Mouse (Mus musculus): ENCODE results near the gene Phlda3. TPM values are rescaled to one million over a fixed set of nuclear protein-coding genes. Genes with fewer than 3 reads are reported as not detected.
A peak's percentile ranks its signal among the peaks of the same experiment; 100 is the strongest.

The Phlda3 gene
- polyA plus RNA-seq, 1 experiment from 2014 or later, result 18.3 TPM

GRCm38 (mm10) chr1:135800192-135800950, 34.5 kb downstream of the Phlda3 start:
- Histone ChIP-seq H3K4me1 (peaks cover 14% of the 10 kb centered on the region), H3K4me3 (no peak overlapping the region), H3K9me3 (replicated peaks) (no peaks in the 10 kb centered on the region), H3K27ac (no peak overlapping the region), H3K36me3 (no peaks in the 10 kb centered on the region), H3K27me3 (peaks cover 13% of the 10 kb centered on the region), H3K4me2 (replicated peaks) (no peak overlapping the region), H3K9ac (no peak overlapping the region)
- WGBS, result 45% methylated on average over 8 of the region's 8 CpGs
- peak; percentile 64 for ATAC-seq (ENCODE audit: low FRiP score)

- no peak overlapping the region for H3K27ac ChIP-seq
- H3K9me3 ChIP-seq (replicated peaks), result no peaks in the 10 kb centered on the region
- no peak overlapping the region for H3K4me3 ChIP-seq
- H3K36me3 ChIP-seq, result no peaks in the 10 kb centered on the region
- no peak for ATAC-seq (ENCODE audit: low FRiP score)
- 0 out of 2 replicates have a peak, but pooled peaks cover 2% of the 10 kb centered on the region for H3K4me1 ChIP-seq
- WGBS, result 60% methylated on average over 10 of the region's 10 CpGs
- peaks cover 5% of the 10 kb centered on the region; the same call in 1 of the 2 replicates for H3K27me3 ChIP-seq
- no peak overlapping the region for H3K9ac ChIP-seq
- H3K4me2 ChIP-seq (replicated peaks), result no peak overlapping the region
These were observed 41.6 kb downstream of the Phlda3 start for GRCm38 (mm10) chr1:135807546-135807945.

- H3K4me2 ChIP-seq (replicated peaks), result no peak overlapping the region
- H3K36me3 ChIP-seq, result no peaks in the 10 kb centered on the region
- H3K9me3 ChIP-seq (replicated peaks), result no peaks in the 10 kb centered on the region
- no peak overlapping the region for H3K27ac ChIP-seq
- 0 out of 2 replicates have a peak, but pooled peaks cover 2% of the 10 kb centered on the region for H3K4me1 ChIP-seq
- 77% methylated on average over 2 of the region's 2 CpGs for WGBS
- no peak overlapping the region for H3K9ac ChIP-seq
- no peaks in the 10 kb centered on the region for H3K27me3 ChIP-seq
- no peak for ATAC-seq (ENCODE audit: low FRiP score)
- no peak overlapping the region for H3K4me3 ChIP-seq
These were observed 44.3 kb downstream of the Phlda3 start for GRCm38 (mm10) chr1:135810180-135810579.

GRCm38 (mm10) chr1:135811016-135811646, 45.2 kb downstream of the Phlda3 start:
- ATAC-seq (ENCODE audit: low FRiP score), result peak; percentile 20; the same call in 1 of the 2 replicates

GRCm38 (mm10) chr1:135812205-135812604, 46.3 kb downstream of the Phlda3 start:
- no peak for ATAC-seq (ENCODE audit: low FRiP score)
- 77% methylated on average over 3 of the region's 3 CpGs for WGBS
- Histone ChIP-seq H3K4me2 (replicated peaks) (no peak overlapping the region), H3K9me3 (replicated peaks) (no peaks in the 10 kb centered on the region), H3K27ac (no peak overlapping the region), H3K4me3 (no peak overlapping the region), H3K4me1 (0 out of 2 replicates have a peak, but pooled peaks cover 2% of the 10 kb centered on the region), H3K9ac (no peak overlapping the region), H3K36me3 (no peaks in the 10 kb centered on the region), H3K27me3 (peaks cover 20% of the 10 kb centered on the region)

More at GRCm38 (mm10) chr1:135811016-135811646, 45.2 kb downstream of the Phlda3 start:
- WGBS, result 37% methylated on average over 7 of the region's 7 CpGs
- H3K36me3 ChIP-seq, result no peaks in the 10 kb centered on the region
- H3K27me3 ChIP-seq, result peaks cover 9% of the 10 kb centered on the region
- H3K4me1 ChIP-seq, result 0 out of 2 replicates have a peak, but pooled peaks cover 2% of the 10 kb centered on the region
- no peak overlapping the region for H3K9ac ChIP-seq
- H3K9me3 ChIP-seq (replicated peaks), result no peaks in the 10 kb centered on the region
- H3K4me3 ChIP-seq, result no peak overlapping the region
- no peak overlapping the region for H3K27ac ChIP-seq
- H3K4me2 ChIP-seq (replicated peaks), result no peak overlapping the region

GRCm38 (mm10) chr1:135812618-135813017, 46.7 kb downstream of the Phlda3 start:
- Histone ChIP-seq H3K27me3 (peaks cover 24% of the 10 kb centered on the region), H3K27ac (no peak overlapping the region), H3K9me3 (replicated peaks) (no peaks in the 10 kb centered on the region), H3K4me1 (0 out of 2 replicates have a peak, but pooled peaks cover 1% of the 10 kb centered on the region), H3K9ac (no peak overlapping the region), H3K36me3 (no peaks in the 10 kb centered on the region), H3K4me3 (no peak overlapping the region), H3K4me2 (replicated peaks) (no peak overlapping the region)
- ATAC-seq (ENCODE audit: low FRiP score), result peak; percentile 7; the same call in 1 of the 2 replicates
- WGBS, result 59% methylated on average over 2 of the region's 2 CpGs

- Histone ChIP-seq H3K4me1 (peaks cover under 1% of the 10 kb centered on the region; the same call in 1 of the 2 replicates), H3K36me3 (no peaks in the 10 kb centered on the region), H3K4me3 (no peak overlapping the region), H3K27ac (no peak overlapping the region), H3K9me3 (replicated peaks) (no peaks in the 10 kb centered on the region), H3K4me2 (replicated peaks) (no peak overlapping the region), H3K27me3 (peaks cover 29% of the 10 kb centered on the region), H3K9ac (no peak overlapping the region)
- peak; percentile 10; the same call in 1 of the 2 replicates for ATAC-seq (ENCODE audit: low FRiP score)
- WGBS, result 68% methylated on average over 4 of the region's 4 CpGs
These were observed 47.2 kb downstream of the Phlda3 start for GRCm38 (mm10) chr1:135813071-135813470.

GRCm38 (mm10) chr1:135813687-135814395, 47.9 kb downstream of the Phlda3 start:
- H3K36me3 ChIP-seq, result no peaks in the 10 kb centered on the region
- H3K27me3 ChIP-seq, result peaks cover 36% of the 10 kb centered on the region
- no peak overlapping the region for H3K4me3 ChIP-seq
- WGBS, result 75% methylated on average over 5 of the region's 5 CpGs
- no peak for ATAC-seq (ENCODE audit: low FRiP score)
- H3K9ac ChIP-seq, result no peak overlapping the region
- peaks cover 8% of the 10 kb centered on the region for H3K4me1 ChIP-seq
- H3K4me2 ChIP-seq (replicated peaks), result no peak overlapping the region
- H3K9me3 ChIP-seq (replicated peaks), result no peaks in the 10 kb centered on the region
- H3K27ac ChIP-seq, result no peak overlapping the region

GRCm38 (mm10) chr1:135814531-135814930, 48.6 kb downstream of the Phlda3 start:
- ATAC-seq (ENCODE audit: low FRiP score), result no peak
- Histone ChIP-seq H3K27me3 (peaks cover 43% of the 10 kb centered on the region), H3K4me1 (peaks cover 11% of the 10 kb centered on the region), H3K9me3 (replicated peaks) (no peaks in the 10 kb centered on the region), H3K36me3 (no peaks in the 10 kb centered on the region), H3K9ac (no peak overlapping the region), H3K27ac (no peak overlapping the region), H3K4me3 (no peak overlapping the region), H3K4me2 (replicated peaks) (no peak overlapping the region)
- WGBS, result 86% methylated on average over 5 of the region's 5 CpGs

- peaks cover 67% of the 10 kb centered on the region for H3K27me3 ChIP-seq
- no peaks in the 10 kb centered on the region for H3K9me3 ChIP-seq (replicated peaks)
These were observed 51.7 kb downstream of the Phlda3 start for GRCm38 (mm10) chr1:135817595-135817994.

GRCm38 (mm10) chr1:135818481-135819086, 52.7 kb downstream of the Phlda3 start, which contains the start of gene Lad1:
Gene Lad1, plus strand, starts transcription at chr1:135818598.
- Histone ChIP-seq H3K27ac (no peak within 1 kb of the TSS), H3K9ac (peak within 1 kb of the TSS; percentile 69), H3K9me3 (replicated peaks) (no peaks in the 10 kb centered on the region), H3K4me2 (replicated peaks) (peak within 1 kb of the TSS; percentile 99), H3K4me1 (peaks cover 11% of the 10 kb centered on the region), H3K27me3 (peaks cover 67% of the 10 kb centered on the region), H3K36me3 (no peaks in the 10 kb centered on the region), H3K4me3 (peak within 1 kb of the TSS; percentile 60)
- WGBS, result under 1% methylated on average over 62 of the region's 63 CpGs
- peak; percentile 44 for ATAC-seq (ENCODE audit: low FRiP score)

More at GRCm38 (mm10) chr1:135817595-135817994, 51.7 kb downstream of the Phlda3 start:
- 66% methylated on average over 4 of the region's 4 CpGs for WGBS
- Histone ChIP-seq H3K36me3 (no peaks in the 10 kb centered on the region), H3K4me1 (peaks cover 11% of the 10 kb centered on the region), H3K4me2 (replicated peaks) (no peak overlapping the region), H3K27ac (no peak overlapping the region), H3K4me3 (no peak overlapping the region), H3K9ac (no peak overlapping the region)
- ATAC-seq (ENCODE audit: low FRiP score), result no peak

Data from hindbrain, embryonic 12.5 days (tissue).